ENCODE assay signal across 8 mouse cellular contexts in the genomic region with DNA sequence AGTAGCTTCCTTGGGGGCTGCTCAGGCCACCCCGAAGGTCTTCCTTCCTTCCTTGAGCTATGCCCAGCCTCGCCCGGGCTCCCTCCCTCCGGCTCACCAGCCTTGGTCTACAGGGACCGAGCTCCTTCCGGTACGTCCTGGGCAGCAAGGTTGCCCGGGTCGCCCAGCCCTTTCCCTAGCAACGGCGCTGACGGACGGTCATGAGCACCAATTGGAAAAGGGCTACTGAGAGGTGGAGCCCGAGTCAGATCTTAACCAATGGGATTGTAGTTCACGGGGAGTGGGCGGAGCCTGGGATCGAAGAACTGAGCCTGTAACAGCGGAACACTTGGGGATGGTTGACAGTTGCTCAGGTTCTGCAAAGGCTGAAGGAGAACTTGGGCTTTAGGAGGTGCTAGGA. TPM values are rescaled to one million over a fixed set of nuclear protein-coding genes. Genes with fewer than 3 reads are reported as not detected.
DNase-seq lines count a peak whose midpoint lies in the region; ATAC-seq and TF ChIP-seq lines count a peak whose summit lies in the region.

Gene Tldc1 (minus strand): TSS at position 154 of the 400 bp plus-strand sequence.

- under 1% methylated on average over 18 of the region's 18 CpGs for WGBS in bone marrow, adult 2 months
- 0% methylated on average over 18 of the region's 18 CpGs for WGBS in embryonic facial prominence, embryonic 15.5 days
- WGBS in limb, embryonic 14.5 days = 2% methylated on average over 18 of the region's 18 CpGs
- WGBS in midbrain, postnatal 0 days = under 1% methylated on average over 18 of the region's 18 CpGs

- no peaks in the 10 kb centered on the region for H3K36me3 ChIP-seq in embryonic facial prominence, embryonic 15.5 days
- H3K36me3 ChIP-seq in limb, embryonic 14.5 days (ENCODE audit: control insufficient read depth, insufficient read depth, low read length) = 0 out of 2 replicates have a peak, but pooled peaks cover under 1% of the 10 kb centered on the region
- H3K36me3 ChIP-seq in midbrain, postnatal 0 days (ENCODE audit: insufficient read depth, low read length) = no peaks in the 10 kb centered on the region

- H3K4me2 ChIP-seq in embryonic facial prominence, embryonic 15.5 days (replicated peaks) = peak within 1 kb of the TSS; percentile 76
- H3K4me2 ChIP-seq in limb, embryonic 14.5 days (replicated peaks; ENCODE audit: low read depth, low read length, severe bottlenecking) = peak within 1 kb of the TSS; percentile 86
- H3K4me2 ChIP-seq in midbrain, postnatal 0 days (ENCODE audit: low read depth, low read length, poor library complexity, severe bottlenecking) = peak within 1 kb of the TSS; percentile 84

- peak within 1 kb of the TSS; percentile 68 for H3K27ac ChIP-seq in bone marrow, adult 2 months (ENCODE audit: control insufficient read depth, insufficient read depth, low read depth, low read length, poor library complexity)
- peak within 1 kb of the TSS; percentile 84 for H3K27ac ChIP-seq in embryonic facial prominence, embryonic 15.5 days (replicated peaks)
- peak within 1 kb of the TSS; percentile 81 for H3K27ac ChIP-seq in limb, embryonic 14.5 days (replicated peaks; ENCODE audit: low read depth, low read length)
- peak within 1 kb of the TSS; percentile 88 for H3K27ac ChIP-seq in midbrain, postnatal 0 days (ENCODE audit: low read depth, low read length)

- peak within 1 kb of the TSS; percentile 72 for H3K4me3 ChIP-seq in bone marrow, adult 2 months (replicated peaks; ENCODE audit: control insufficient read depth, low read depth, low read length)
- H3K4me3 ChIP-seq in embryonic facial prominence, embryonic 15.5 days (replicated peaks) = peak within 1 kb of the TSS; percentile 69
- peak within 1 kb of the TSS; percentile 64 for H3K4me3 ChIP-seq in limb, embryonic 14.5 days (replicated peaks; ENCODE audit: low read length)
- peak within 1 kb of the TSS; percentile 62 for H3K4me3 ChIP-seq in midbrain, postnatal 0 days (ENCODE audit: low read depth, low read length)

- peak within 1 kb of the TSS; percentile 69 for H3K9ac ChIP-seq in embryonic facial prominence, embryonic 15.5 days
- H3K9ac ChIP-seq in limb, embryonic 14.5 days (ENCODE audit: low read depth, low read length, severe bottlenecking) = peak within 1 kb of the TSS; percentile 67
- peak within 1 kb of the TSS; percentile 80 for H3K9ac ChIP-seq in midbrain, postnatal 0 days (replicated peaks; ENCODE audit: low read length, poor library complexity, severe bottlenecking)

- H3K9me3 ChIP-seq in embryonic facial prominence, embryonic 15.5 days (replicated peaks) = no peaks in the 10 kb centered on the region
- no peaks in the 10 kb centered on the region for H3K9me3 ChIP-seq in limb, embryonic 14.5 days (ENCODE audit: control insufficient read depth, low read length)
- no peaks in the 10 kb centered on the region for H3K9me3 ChIP-seq in midbrain, postnatal 0 days (ENCODE audit: low read length)

- peaks cover 2% of the 10 kb centered on the region for H3K4me1 ChIP-seq in bone marrow, adult 2 months (ENCODE audit: control insufficient read depth, insufficient read depth, low read length)
- peaks cover 23% of the 10 kb centered on the region for H3K4me1 ChIP-seq in embryonic facial prominence, embryonic 15.5 days
- peaks cover 17% of the 10 kb centered on the region; the same call in 1 of the 2 replicates for H3K4me1 ChIP-seq in limb, embryonic 14.5 days (ENCODE audit: control insufficient read depth, insufficient read depth, low read length)
- peaks cover 11% of the 10 kb centered on the region for H3K4me1 ChIP-seq in midbrain, postnatal 0 days (ENCODE audit: insufficient read depth, low read length)

- no peaks in the 10 kb centered on the region for H3K27me3 ChIP-seq in embryonic facial prominence, embryonic 15.5 days
- no peaks in the 10 kb centered on the region for H3K27me3 ChIP-seq in limb, embryonic 14.5 days (ENCODE audit: control insufficient read depth, insufficient read depth, low read length)
- H3K27me3 ChIP-seq in midbrain, postnatal 0 days (ENCODE audit: insufficient read depth, low read length) = no peaks in the 10 kb centered on the region

- DNase-seq in 416B (ENCODE audit: low read depth) = peak; percentile 99
- peak; percentile 100 for DNase-seq in heart, adult 8-10 months (ENCODE audit: low spot score)
- peak; percentile 100 for DNase-seq in kidney, adult 9 months
- peak; percentile 97 for DNase-seq in limb, embryonic 14.5 days (ENCODE audit: low spot score)
- DNase-seq in midbrain, postnatal 0 days (ENCODE audit: low spot score) = peak; percentile 98
- peak; percentile 98 to 99 for DNase-seq in spleen, postnatal 14 days (ENCODE audit: low spot score in 2 of 2)

- TF ChIP-seq POLR2A in bone marrow, adult 2 months (IDR thresholded peaks at IDR 0.05; ENCODE audit: borderline replicate concordance, control insufficient read depth, low read depth, low read length) = peak; percentile 94
- TF ChIP-seq POLR2A in limb, embryonic 14.5 days (IDR thresholded peaks at IDR 0.05; ENCODE audit: borderline replicate concordance, extremely low read depth, insufficient read depth, insufficient read length) = peak; percentile 38; the same call in 1 of the 2 replicates

- no peak for TF ChIP-seq CTCF in bone marrow, adult 2 months (IDR thresholded peaks at IDR 0.05; ENCODE audit: control insufficient read depth, insufficient read depth, low read length)
- TF ChIP-seq CTCF in midbrain, postnatal 0 days (IDR thresholded peaks at IDR 0.05) = no peak

- ATAC-seq in embryonic facial prominence, embryonic 15.5 days (ENCODE audit: insufficient number of reproducible peaks, low FRiP score, low TSS enrichment, low read depth) = peak; percentile 97
- peak; percentile 96 for ATAC-seq in limb, embryonic 14.5 days (ENCODE audit: low FRiP score, low read depth)
- peak; percentile 96 for ATAC-seq in midbrain, postnatal 0 days (ENCODE audit: low FRiP score)

RNA-seq across cellular contexts. Expression of gene Tldc1, which starts in this region (rescaled TPM):
- 0.88 and 3.2 TPM in 2 replicates for polyA plus RNA-seq in bone marrow, adult 2 months (2011; ENCODE audit: insufficient read depth, insufficient read length, low replicate concordance, missing spikeins)
- polyA plus RNA-seq in embryonic facial prominence, embryonic 15.5 days (2015; fragmentation: Nextera tagmentation; extraction: Ambion mirVana) = 12.6 and 13.4 TPM in 2 replicates
- 10 to 100 TPM; 11.3 to 14.3 (median 12.1) TPM for total RNA-seq in heart, adult 8-10 months (2022)
- polyA plus RNA-seq in limb, embryonic 14.5 days (2012; rRNA removed) = 10.6 and 11.7 TPM in 2 replicates
- polyA plus RNA-seq in limb, embryonic 14.5 days (2014; fragmentation: Nextera tagmentation; extraction: Ambion mirVana) = 5.1 and 6.7 TPM in 2 replicates
- 18.5 and 20.4 TPM in 2 replicates for total RNA-seq in midbrain, postnatal 0 days (2014; rRNA removed)
- 6.7 and 7.4 TPM in 2 replicates for polyA plus RNA-seq in midbrain, postnatal 0 days (2015; fragmentation: Nextera tagmentation; extraction: Ambion mirVana)

Comparison
In these comparisons a context has a peak if more than half of its experiments do, and no peak if none do; other contexts are left out.
1. Peak in every context shown above with its lines: DNase-seq, ATAC-seq, H3K4me3 ChIP-seq and H3K27ac ChIP-seq.